Mouse (Mus musculus): Measurements from ENCODE around the gene Fam114a1. TPM values are rescaled to one million over a fixed set of nuclear protein-coding genes. Genes with fewer than 3 reads are reported as not detected.

Fam114a1 gene
- total RNA-seq (2021): 1 to 10 TPM; 4.5 to 5.1 TPM

DNA sequence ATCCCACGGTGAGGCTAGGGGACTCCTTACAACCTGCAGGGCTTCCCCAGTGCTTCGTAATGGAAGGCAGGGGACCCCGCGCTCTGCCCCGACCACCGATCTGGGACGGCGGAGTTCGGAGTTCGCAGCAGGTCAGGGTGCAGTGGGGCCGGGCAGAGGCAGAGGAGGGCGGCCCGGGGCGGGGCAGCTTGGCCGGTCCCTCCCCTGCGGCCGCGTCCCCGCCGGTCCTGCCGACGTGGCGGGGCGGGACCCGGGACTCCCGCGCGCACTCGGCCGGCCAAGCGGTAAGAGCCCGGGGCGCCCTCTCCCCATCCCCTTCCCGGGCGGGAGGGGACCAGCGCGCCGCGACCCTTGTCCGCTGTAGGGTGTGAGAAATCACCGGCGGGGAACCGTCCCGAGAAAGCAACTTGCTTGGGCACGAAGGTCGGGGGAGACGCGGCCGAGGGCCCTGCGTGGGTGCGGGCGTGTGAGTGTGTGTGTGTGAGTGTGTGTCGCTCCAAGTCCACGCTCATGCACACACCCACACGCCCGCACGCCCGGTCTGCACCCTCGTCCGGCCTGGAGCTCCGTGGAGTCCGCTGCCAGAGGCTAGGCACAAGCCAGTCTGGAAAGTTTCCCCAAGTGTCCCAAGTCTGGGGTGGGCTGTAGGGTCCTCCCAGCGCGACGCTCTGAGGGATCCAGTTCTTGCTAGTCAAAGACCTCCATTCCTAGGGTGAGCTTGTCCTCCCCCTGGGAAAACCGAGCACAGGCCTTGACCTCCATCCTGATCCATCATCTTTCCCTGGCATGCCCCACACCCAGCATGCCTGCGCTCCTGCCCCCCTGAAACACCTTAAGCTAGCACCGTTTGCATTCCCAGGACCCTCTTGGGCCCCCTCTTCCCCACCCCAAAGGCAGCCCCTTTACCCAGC is at the start of gene Fam114a1:
Fam114a1 (plus strand) TSS at position 211 of the 911 bp plus-strand sequence.
- intact Hi-C loops (cut with DNase I): loop anchor here (10.0 kb wide), 1 partner anchor 85 kb away; no protein-coding TSS in a partner anchor
- DNase-seq: peak; percentile 37

GRCm38 (mm10) chr5:64922891-64923381 is 46.9 kb upstream of the Fam114a1 start:
- intact Hi-C loops (cut with DNase I): no loop called here

GRCm38 (mm10) chr5:64932215-64932614 is 37.7 kb upstream of the Fam114a1 start:
- intact Hi-C loops (cut with DNase I): no loop called here

More at GRCm38 (mm10) chr5:64922891-64923381, 46.9 kb upstream of the Fam114a1 start:
- no peak for DNase-seq

DNA sequence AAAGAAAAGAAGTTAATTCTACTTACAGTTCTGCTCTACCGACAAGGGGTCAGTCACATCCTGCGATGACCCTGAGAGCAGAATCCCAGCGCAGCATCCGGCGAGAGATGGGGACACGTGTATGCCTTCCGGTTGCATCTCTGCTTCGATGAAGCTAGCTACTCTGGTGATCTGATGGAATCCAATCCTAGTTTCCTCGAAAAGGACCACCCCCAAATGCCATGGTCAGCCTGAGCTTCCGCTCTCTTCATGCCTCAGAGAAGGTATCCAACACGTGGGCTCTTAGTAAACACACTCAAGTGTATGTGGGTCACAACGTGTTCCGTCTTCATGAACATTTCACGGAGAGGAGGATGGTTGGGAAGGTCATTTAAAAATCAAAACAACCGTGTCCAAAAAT is 37.1 kb upstream of the Fam114a1 start:
- intact Hi-C loops (cut with DNase I): no loop called here
- no peak for DNase-seq

More at GRCm38 (mm10) chr5:64932215-64932614, 37.7 kb upstream of the Fam114a1 start:
- DNase-seq: no peak

DNA sequence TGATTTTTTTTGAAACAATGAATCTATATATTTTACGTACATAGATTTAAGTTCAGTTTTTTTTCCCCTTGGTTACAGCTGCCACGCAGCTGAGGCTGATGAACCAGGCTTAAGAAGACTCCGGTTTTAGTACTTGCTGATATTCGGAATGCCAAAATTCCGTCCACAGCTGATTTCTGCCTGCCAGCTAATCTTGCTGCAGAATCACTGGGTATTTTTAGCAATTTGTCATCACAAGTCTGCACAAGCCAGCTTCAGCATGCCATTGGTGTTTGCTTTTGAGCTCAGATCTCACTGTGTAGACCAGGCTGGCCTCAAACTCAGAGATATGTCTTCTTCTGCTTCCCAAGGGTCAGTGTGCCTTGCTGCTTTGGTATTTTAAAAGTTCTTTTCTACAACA is 18.4 kb upstream of the Fam114a1 start:
- no peak for DNase-seq
- intact Hi-C loops (cut with DNase I): no loop called here

DNA sequence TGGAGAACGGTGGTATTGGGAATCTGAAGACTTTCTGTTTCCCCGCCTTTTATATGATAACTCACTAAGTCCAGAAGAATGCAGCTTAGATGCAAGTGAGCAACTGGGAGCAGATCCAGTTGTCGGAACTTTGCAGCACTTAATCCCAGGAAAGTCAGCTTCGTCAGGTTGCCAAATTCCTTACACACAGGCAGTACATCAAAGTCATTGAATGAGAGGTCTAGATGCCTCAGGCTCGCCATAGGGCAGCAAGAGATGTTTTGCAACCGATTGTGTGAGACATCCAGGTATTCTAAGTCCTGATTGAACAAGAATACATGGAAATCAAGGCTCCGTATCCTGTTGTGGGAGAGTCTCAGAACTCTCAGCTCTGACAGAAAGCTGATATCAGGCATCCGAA is 14.9 kb upstream of the Fam114a1 start:
- intact Hi-C loops (cut with DNase I): no loop called here
- DNase-seq: no peak

GRCm38 (mm10) chr5:64958991-64959842 is 10.7 kb upstream of the Fam114a1 start:
- DNase-seq: no peak
- intact Hi-C loops (cut with DNase I): no loop called here

DNA sequence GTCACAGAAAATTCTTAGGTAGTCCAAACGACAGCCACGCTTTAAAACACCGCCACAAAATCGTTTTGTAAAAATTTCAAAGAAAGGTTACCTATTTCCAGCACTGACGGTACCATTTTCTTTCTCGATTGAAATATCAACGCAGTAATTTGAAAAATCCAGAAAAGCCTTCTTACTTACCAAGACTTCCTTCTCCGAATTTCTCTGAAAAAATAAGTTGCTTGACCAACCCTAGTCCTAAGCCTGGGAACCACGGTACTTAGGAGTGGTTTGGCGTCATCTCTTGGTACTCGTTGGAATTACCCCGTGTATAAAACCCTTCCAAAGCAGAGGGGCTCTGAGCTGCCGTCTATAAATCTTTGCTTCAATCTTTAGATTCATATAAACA is 10.0 kb upstream of the Fam114a1 start, which contains the start of gene Tlr6:
Tlr6 (minus strand) TSS at position 255 of the 388 bp plus-strand sequence.
- peak; percentile 41 for DNase-seq
- intact Hi-C loops (cut with DNase I): loop anchor here (10.0 kb wide), 1 partner anchor 75 kb away; no protein-coding TSS in a partner anchor

DNA sequence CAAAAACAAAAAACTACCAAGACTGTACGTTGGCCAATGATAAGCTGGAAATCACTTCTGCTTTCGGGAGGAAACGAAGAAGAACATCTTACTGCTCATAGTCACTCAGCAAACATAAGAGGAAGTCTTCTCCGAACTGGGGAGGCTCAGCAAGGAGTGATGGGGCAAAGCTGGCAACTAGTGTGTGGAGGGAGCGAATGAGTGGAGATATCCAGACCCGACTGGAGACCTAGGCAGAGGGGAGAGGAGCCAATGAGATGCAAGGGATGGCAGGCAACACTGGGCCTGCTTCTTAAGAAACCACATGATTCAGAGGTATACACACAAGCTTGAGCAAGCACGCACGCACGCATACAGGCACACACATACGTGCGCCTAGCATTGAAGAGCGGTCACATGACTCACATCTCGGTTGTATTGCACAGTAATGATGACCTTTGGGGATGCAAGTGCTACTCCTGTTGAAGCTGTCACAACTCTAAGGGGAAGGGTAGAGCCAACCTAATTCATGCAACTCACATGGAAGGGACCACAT is 8.9 kb upstream of the Fam114a1 start:
- DNase-seq: no peak
- intact Hi-C loops (cut with DNase I): loop anchor here (10.0 kb wide), 1 partner anchor 76 kb away; no protein-coding TSS in a partner anchor

- DNase-seq: no peak
- intact Hi-C loops (cut with DNase I): loop anchor here (10.0 kb wide), 1 partner anchor 78 kb away; no protein-coding TSS in a partner anchor
These were observed 6.6 kb upstream of the Fam114a1 start for GRCm38 (mm10) chr5:64963271-64963670.

DNA sequence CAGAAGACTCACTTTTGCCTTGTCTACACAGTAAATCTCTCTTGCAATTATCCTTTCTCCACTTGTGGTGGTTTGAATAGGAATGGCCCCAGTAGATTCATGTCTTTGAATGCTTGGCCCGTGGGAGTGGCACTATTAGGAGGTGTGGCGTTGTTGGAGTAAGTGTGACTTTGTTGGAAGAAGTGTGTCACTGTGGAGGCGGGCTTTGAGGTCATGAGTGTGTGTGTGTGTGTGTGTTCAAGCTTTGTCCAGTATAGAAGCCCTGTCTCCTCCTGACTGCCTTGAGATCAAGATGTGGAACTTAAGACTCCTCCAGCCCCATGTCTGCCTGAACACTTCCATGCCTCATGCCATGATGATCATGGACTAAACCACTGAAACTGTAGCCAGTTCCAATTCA is 6.1 kb upstream of the Fam114a1 start:
- intact Hi-C loops (cut with DNase I): loop anchor here (10.0 kb wide), 1 partner anchor 79 kb away; no protein-coding TSS in a partner anchor
- DNase-seq: no peak

DNA sequence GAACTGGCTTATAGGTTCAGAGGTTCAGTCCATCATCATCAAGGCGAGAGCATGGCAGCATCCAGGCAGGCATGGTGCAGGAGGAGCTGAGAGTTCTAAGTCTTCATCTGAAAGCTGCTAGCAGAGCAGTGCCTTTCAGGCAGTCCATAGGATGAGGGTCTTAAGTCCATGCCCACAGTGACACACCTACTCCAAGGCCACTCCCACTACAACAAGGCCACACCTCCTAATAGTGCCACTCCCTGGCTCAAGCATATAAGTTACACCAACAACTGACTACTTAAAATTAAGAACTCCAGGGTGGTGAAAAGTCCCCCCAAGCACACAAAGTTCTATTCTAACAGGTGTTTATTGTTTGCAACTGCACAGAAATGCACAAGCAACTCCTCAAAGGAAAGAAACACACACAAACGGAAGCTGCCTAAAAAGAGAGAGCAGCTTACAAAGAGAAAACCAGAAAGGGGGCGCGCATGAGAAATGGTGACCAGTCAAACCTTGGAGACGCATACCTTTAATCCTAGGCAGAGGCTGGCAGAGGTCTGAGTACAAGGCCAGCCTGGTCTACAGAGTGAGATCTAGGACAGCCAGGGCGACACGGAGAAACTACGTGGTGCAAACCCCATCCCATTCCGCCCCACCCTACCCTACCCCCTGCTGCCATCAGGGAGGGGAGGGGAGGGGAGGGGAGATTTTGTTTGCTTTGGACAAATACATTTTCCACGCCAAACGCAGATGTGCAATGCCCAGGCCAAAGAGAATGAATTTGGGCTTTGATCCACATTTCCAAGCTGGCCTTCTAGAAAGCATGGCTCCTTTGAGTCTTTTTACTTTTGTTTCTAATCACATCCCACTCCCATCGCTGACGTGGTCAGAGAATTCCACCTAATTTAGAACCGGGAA is 660 bp upstream of the Fam114a1 start:
- DNase-seq: peak; percentile 9
- intact Hi-C loops (cut with DNase I): loop anchor here (10.0 kb wide), 1 partner anchor 84 kb away; no protein-coding TSS in a partner anchor

GRCm38 (mm10) chr5:64975121-64975520 is 5.2 kb downstream of the Fam114a1 start:
- DNase-seq: no peak
- intact Hi-C loops (cut with DNase I): no loop called here

GRCm38 (mm10) chr5:64977128-64977527 is 7.3 kb downstream of the Fam114a1 start:
- no peak for DNase-seq
- intact Hi-C loops (cut with DNase I): no loop called here

- intact Hi-C loops (cut with DNase I): no loop called here
- DNase-seq: no peak
These were observed 16.1 kb downstream of the Fam114a1 start for GRCm38 (mm10) chr5:64985971-64986370.

GRCm38 (mm10) chr5:64989940-64990339 is 20.1 kb downstream of the Fam114a1 start:
- DNase-seq: no peak
- intact Hi-C loops (cut with DNase I): no loop called here

GRCm38 (mm10) chr5:64992540-64992939 is 22.7 kb downstream of the Fam114a1 start:
- intact Hi-C loops (cut with DNase I): no loop called here
- no peak for DNase-seq

- intact Hi-C loops (cut with DNase I): no loop called here
These were observed 25.5 kb downstream of the Fam114a1 start for GRCm38 (mm10) chr5:64995408-64995807.

More at GRCm38 (mm10) chr5:64995408-64995807, 25.5 kb downstream of the Fam114a1 start:
- DNase-seq: no peak

Measured in left cerebral cortex, postnatal 4 days (tissue).